Mouse (Mus musculus) embryo, embryonic 9.5 days (tissue): ENCODE measurements around the gene Hcfc1r1.
A peak's percentile ranks its signal among the peaks of the same experiment; 100 is the strongest.

Source experiments
- DNase-seq: peaks from one replicate; pipeline ENCODE4 v3.0.0-alpha.2; 2017; ENCODE audit errors: extremely low spot score

Gene Hcfc1r1

DNA sequence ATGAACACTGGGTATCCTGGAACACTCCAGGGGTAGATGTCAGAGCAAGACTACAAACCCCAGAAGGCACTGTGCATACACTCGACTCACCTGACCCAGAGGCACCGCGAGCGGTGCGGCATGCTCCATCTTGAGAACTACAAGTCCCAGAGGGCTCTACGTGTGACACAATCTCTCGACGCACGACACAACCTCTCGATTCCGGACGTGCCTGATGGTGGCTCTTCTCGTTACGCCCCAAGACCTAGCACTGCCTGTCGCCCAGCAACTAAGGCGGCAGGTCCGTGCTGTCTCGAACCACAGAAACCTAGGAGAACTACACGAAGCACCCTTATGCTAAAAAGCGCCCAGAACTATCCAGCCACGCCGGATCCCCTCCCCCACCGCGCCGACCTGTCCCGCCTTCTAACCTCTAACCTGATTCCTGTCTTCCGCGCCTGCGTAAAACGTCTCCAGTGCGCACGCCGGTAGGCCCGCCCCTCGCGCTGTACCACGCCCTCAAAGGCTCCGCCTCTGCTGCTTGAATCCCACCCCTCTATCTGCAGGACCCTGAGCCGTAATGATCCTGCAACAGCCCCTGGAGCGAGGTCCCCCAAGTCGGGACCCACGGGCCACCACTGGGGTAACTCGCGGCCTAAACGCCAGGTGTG is at the start of gene Hcfc1r1, which contains the start of gene Thoc6:
Gene Hcfc1r1 (plus strand): TSS at position 173 of the 650 bp plus-strand sequence.
Gene Thoc6 (minus strand): TSS at position 459 of the 650 bp plus-strand sequence.
- DNase-seq = peak; percentile 95

DNA sequence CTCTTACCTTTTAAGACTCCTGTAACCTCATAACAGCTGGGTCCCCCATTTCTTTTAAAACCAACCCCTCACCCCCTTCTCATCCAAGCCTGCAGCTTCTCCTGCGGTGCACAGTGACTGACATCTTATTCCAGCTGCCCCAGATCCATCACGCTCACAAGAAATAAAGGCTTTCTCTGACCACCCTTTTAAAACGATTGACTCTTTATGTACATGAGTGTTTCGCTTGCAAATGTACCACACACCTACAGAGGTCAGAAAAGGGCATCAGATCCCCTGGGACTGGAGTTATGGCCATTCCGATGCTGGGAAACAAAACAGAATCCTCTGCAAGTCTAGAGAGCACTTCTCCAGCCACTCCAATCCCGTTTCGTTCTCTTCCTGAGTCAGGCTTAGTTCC is 45.6 kb upstream of the Hcfc1r1 start:
- DNase-seq = no peak

DNA sequence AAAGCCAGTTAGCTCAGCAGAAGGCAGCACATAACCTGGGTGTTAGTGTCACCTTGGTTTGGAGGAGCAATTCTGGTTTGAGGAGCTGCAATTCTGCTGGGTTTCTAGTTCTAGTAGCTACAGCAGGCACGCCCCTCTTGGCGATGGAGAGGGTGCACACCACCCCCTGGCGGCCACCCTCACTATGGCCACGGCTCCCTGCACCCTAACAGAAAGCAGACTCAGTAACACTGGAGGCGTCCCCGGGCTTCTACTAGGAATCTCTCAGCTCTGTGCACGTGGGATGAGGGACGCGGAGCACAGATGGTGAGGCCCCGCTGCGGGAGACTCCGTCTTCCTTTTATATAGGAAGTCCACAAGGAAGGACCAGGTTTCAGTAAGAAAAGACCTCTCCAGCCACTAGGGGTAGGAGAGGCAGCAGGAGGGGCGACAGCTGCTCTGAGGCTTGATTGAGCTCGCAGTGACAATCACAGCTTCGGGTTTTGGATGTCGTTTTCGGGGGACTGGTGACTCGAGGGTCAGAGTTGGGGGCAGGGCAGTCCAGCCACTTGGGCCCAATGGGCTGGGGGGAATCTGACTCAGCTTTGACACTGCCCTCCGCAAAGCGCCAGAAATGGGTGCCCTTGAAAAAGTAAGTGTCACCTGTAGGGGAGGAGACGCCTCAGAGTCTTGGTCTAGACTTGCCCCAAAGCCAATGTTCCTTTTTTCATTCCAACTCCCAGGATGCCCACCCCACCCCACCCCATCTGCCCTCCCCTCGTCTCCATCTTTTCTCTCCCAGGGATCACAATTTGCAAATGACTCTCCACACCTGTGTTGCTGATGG is 43.0 kb upstream of the Hcfc1r1 start:
- peak; percentile 81 for DNase-seq

DNA sequence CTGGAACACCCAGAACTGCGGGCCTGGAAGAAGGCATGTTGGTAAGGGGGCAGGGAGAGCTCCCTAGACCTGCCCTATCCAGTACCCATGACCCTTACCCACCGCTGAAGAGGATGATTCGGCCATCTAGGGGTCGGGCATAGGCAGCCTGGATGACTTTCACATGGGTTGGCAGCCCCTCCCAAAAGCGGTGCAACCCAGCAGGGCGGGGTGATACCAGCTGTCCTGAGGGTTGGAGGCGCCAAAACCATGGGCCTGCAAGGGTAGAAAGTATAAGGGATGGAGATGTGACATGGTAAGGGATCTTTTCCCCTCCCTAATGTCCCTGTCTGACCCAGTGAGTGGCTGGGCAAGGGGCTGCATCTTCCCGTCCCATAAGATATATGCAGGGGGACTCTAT is 42.2 kb upstream of the Hcfc1r1 start:
- no peak for DNase-seq

DNA sequence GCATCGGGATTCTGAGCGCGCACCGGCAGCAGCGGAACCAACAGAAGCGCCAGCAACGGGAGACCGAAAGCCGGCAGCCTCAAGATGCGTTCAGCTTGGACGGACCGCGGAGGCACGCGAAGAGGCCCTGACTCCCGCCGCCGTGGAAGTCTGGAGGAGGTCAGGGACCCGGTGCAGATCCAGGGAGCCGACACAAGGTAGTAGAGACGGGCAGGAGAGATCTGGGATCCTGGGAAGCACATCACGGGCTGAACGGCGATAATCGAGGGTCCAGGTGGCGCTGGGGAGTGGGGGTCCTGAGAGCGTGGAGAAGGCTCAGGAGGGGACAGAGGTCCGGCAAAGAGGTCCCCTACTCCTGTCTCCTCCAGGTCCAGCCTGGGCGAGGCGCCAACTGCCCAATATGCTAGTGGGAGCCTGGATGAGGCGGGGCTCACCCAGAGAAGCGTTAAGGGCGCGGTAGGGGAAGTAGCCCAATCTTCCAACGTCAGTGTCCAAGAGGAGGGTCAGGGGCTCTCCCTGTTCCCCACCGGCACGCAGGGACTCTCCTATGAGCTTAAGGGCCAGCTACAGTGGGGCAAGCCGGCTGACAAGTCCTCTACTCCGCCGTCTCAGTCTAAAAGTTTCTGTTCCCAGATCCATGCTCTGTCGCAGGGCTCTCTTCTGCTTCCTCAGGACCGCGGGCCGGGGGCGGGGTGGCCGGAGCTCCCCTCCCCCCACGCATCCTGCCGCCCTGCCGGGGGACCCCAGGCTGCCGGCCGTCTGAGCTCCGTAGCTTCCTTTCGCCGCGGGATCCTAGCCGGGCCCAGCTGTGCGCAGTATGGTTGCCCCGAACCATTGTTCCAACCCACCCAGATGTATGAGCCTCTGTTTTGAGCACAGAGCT is 28.5 kb upstream of the Hcfc1r1 start, which contains the start of gene Mmp25:
Gene Mmp25 (minus strand): TSS at position 665 of the 883 bp plus-strand sequence.
- DNase-seq = peak; percentile 60

DNA sequence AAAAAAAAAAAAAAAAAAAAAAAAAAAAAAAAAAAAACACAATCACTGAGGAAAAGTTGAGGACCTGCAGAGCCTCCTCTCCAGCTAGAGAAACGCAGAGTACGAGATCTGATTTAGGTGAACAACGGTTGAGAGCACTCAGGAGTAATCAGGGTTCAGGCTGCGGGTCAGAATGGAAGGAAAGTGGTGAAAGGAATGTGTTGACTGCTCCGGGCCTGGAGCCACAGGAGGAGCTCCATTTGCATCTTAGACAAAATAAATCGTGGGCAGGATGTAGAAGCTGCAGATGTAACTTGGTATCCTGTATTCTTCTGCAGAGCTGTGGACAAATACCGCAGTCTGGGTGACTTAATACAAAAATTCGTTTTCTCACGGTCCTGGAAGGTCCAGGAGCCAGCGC is 27.5 kb upstream of the Hcfc1r1 start:
- no peak for DNase-seq

DNA sequence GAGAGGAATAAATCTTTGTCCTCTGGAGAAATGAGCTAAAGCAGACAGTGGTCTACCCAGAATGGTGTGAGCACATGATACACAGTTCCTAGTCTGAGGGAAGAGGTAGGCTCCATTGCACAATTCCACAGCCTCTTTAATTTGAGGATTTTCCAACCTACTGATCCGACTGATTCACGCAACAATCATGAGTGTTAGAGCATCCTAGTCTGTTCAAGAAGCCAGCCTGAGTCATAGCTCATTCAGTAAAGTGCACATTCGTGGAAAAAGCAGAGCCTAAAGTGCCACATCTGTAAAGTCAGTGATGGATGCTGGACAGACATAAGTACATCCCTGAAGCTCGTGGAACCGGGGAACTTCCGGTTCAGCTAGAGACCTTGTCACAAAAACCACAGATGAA is 22.0 kb upstream of the Hcfc1r1 start:
- DNase-seq = no peak

DNA sequence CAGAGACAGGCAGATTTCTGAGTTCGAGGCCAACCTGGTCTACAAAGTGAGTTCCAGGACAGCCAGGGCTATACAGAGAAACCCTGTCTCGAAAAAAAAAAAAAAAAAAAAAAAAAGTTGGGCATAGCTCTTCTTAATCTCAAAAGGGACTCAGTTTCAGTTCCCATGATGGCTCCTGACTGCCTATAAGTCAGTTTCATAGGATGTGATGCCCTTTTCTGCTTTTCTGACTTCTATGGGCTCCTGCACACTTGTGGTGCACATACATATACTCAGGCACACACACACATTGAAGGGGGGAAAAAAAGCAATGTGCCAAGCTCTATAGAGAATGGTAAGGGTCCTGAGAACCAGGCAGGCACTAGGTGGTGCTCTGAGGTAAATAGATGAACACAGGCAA is 20.1 kb upstream of the Hcfc1r1 start:
- no peak for DNase-seq

DNA sequence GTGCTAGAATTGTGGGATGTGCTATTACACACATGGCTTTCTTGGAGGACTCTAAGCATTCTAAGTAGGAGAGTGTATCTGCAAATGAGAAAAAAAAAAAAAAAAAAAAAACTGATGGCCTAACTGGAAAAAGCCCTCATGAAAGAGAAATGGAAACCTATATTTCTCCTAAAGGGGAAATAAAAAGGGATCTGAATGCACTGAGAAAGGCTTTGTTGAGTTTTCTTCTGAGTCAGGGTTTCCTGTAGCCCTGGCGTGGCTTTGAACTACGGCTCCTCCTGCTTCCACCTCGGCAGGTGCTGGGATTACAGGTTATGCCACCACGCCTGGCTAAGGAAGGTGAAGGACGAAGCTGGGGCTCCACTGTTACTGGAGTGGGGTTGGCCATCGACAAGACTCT is 19.4 kb upstream of the Hcfc1r1 start:
- DNase-seq = no peak

DNA sequence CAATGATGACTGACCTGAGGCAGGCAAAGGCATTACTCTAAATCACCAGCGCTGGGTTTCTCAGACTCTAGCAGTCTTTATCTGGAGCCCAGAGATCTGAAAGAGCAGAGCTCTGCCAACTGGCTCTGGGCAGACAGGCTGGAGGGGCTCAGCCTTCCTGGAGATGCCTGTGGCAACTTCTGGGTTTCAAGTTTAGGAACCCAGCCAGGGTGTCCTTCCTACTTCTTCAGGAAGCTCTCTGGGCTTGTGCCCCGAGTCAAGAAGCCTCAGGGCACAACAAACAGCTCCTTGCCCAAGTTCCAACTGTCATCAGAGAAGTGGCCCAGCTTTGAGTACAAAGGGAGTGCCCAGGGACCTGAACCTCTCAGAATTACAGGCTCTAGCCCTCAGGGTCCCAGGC is 19.0 kb upstream of the Hcfc1r1 start:
- DNase-seq = no peak

DNA sequence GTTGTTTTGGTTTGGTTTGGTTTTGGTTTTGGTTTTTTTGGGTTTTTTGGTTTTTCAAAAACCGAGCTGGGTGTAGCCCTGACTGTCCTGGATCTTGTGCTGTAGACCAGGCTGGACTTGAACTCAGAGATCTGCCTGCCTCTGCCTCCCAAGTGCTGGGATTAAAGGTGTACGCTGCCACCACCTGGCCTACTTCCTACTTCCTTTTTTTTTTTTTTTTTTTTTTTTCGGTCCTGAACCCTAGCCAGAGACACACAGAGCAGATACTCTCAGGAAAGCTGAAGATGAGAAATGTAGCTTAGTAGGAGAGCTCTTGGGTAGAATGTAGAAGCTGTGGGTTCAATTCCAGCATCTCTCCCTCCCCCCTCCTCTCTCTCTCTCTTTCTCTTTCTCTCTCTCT is 14.9 kb upstream of the Hcfc1r1 start:
- no peak for DNase-seq

DNA sequence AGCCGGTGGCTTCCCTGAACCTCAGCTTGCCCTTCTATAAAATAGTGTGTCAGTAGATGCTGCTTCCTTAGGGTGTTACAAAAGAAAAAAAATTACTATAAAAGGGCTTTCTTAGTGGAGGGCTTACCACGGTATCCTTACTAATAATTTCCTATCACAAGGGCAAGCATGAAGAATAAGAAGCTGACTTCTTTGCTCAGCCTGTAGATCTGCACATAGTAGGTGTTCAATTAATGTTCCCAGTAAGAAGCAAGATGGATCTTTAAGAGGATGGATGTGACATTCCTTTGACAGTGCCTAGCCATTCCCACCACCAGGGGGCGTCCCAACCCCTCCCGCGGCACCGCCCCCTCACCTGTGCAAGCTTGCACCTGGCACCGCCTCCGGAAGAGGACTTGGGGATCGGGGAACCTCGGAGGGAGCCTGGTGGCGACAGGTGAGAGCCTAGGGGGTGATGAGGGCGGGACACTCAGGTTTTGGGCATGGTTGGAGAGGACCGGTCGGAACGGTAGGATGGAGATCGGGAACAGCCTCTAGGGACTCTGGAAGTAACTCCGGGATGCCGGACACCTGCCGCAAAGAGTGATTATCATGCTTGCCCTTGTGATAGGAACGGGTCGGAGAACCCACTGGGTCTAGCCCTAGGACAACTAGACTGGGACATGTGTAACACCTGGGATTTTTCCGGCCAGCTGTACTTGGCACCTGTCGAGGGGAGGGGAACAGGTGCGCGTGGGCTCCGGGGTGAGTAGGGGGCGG is 13.1 kb upstream of the Hcfc1r1 start, which contains the start of gene Bicdl2:
Gene Bicdl2 (plus strand): TSS at position 390 of the 759 bp plus-strand sequence.
- no peak for DNase-seq

DNA sequence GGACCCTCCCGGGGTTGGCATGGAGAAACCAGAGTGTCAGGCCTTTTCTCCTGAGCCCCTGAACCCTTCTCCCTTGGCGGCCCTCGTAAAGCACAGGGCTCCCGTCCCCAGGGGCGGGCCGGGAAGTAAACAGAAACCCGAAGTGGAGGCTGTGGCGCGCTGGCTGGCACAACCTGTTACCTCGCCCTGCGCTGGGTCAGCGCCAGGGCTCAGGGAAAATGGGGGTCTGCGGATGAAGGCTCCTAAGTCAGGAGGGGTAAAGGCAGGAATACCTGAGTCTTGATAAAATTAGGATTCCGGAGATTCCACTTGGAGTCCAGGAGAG is 12.6 kb upstream of the Hcfc1r1 start:
- no peak for DNase-seq

DNA sequence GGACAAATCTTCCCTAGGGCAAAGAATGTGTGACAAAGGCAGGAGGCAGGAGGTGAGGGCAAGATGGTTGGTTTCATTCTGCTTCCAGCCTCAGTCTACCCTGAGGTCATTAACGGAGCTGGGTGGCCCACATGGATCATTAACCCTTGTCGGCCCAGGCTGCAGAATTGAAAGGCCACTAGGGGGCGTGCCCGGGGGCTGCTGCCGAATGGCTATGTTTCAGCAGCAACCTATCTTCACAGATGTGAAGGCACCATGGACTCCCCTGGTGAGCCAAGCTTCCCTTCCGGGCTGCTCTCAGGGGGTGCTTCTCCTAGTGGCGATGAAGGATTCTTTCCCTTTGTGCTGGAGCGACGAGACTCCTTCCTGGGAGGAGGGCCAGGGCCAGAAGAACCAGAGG is 11.9 kb upstream of the Hcfc1r1 start:
- no peak for DNase-seq

DNA sequence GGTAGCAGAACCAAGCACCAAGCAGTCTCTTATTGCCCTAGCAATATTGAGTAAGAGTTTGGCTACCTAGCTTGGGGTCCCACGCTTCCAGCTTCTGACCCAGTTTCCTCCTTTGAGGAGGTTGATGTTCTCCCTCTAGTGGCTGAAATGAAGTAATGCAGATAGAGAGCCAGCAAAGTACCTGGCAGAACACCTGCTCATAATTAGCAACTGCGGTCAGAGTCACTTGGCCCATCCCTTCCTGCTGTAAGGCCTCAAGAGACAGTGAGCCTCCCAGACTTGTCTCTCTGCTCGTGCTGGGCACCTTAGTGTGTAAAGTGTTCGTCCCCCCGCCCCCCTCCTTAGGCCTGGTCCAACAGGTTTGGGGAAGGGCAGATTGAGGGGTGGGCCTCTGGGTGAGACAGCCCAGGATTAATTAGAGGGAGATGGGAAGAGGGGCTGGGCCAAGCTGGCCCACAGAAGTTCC is 8.8 kb upstream of the Hcfc1r1 start:
- no peak for DNase-seq

DNA sequence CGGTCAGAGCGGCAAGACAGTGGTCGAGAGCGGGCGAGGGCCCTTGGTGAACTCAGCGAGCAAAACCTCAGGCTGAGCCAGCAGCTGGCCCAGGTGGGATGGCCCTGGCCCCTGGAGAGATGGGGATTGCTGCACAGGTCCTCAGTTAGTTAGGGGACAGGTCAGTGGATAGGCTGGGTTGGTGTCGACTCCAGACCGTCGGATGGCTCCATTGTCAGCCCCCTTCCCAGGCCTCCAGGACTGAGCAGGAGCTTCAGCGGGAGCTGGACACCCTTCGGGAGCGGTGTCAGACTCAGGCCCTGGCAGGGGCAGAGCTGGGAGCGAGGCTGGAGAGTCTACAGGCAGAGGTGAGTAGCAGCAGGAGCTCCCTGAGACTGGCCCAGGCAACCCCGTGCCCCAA is 7.9 kb upstream of the Hcfc1r1 start:
- DNase-seq = no peak

DNA sequence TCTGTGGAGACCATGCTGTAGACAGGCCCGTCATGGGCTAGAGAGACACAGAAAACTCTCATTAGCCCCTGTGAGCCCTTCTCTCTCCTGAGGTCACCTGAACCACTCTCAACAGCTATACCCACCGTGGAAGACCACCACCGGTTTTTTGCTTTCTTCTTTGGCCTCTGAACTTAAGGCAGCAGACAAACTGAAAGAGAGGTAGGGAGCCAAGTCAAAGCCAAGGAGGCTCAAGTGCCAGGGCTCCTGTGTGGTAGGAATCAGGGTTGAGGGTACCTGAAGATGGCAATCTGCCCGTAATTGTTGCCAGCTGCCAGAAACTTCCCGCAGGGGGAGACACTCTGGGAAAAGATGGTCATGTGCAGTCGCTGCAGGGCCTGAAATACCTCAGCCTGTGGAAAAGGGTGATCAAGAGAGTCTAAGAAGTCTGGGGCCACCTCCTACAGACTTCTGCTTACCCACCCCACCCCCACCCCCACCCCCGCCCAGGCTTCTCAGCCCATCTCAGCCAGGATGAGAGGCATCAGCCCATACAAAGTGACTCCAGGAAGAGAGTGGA is 2.8 kb upstream of the Hcfc1r1 start:
- no peak for DNase-seq

DNA sequence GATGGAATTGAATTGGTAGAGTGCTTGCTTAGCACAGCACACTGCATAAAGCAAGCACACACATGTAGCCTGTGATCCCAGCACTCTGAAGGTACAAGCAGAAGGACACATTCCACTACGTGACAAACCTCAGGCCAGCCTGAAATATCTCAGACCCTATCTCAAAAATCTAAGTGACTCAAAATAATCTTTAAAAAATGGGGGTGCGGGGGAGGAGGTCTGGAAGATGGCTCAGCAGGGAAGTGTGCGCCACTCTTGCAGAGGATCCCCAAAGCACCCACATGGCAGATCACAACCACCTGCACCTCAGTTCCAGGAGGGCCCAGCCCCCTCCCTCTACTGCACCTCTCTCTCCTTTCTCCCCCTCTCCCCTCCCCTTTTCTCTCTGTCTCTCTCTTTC is 1.9 kb upstream of the Hcfc1r1 start:
- no peak for DNase-seq

DNA sequence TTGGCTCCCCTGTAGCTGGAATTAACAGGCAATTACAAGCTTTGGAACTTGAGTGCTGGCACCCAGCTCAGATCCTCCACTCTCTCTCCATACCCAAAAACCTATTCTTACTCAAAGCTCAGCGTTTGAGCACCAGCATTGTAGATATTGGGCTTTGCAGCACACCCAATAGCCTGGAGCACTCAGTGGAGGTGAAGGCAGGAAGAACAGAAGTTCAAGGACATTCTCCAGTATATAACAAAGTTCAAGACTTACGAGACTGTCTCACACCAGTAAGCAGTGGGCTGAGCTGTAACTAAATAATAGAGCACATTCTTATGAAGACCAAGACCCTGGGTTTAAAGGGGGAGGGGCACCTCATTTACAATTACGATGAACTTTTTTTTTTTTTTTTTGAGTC is 635 bp upstream of the Hcfc1r1 start:
- DNase-seq = no peak

DNA sequence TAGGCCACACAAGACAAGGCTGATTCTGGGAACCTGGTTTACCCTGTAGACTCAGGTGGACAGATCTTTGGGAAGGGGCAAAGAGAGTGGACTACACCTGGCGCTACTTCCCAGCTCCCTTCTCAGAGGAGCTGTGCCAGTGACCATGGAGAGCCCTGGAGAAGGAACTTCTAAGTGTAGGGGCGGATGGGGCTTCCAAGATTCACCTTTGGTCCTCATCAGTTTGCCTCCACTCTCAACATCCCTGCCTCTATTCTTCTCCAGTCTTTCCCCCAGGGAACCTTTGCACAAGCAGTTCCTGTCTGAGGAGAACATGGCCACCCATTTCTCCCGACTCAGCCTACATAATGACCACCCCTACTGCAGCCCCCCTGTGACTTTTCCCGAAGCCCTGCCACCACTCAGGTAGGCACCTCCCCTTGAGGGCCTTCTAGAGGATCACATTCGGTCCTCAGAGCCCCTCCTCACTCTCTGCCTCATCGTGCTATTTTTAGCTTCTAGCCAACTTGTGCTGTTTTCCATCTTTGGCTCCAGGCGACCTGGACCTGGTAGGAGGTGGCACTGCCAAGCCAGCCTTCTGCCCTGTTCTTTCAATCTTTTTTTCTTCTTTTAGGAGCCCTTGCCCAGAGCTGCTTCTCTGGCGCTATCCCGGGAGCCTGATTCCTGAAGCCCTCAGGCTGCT is 1.0 kb downstream of the Hcfc1r1 start:
- no peak for DNase-seq

DNA sequence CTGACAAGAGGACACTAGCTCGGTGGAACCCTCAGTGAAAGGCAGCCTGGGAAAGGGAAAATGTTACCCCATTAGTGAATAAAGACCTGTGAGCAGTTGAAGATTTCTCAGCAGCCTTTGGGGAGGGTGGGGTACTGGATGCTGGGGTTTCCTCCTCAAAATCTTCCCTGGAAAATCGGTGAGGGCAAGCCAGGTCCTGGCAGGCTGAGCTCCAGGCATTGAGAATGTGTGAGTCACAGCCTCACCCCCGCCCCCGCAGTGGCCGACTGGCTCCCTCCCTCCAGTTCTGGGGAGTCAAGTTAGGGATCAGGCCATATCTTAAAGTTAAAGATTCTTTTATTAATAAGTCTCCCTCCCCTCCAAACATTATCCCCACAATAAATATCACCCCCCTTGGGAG is 1.7 kb downstream of the Hcfc1r1 start:
- DNase-seq = no peak
